Mouse (Mus musculus): ENCODE results near the gene Stpg4.

- no peak for TF ChIP-seq CTCF (IDR thresholded peaks at IDR 0.05; ENCODE audit: extremely low read depth, insufficient read depth, insufficient read length, insufficient replicate concordance)
- TF ChIP-seq POLR2A (IDR thresholded peaks at IDR 0.05; ENCODE audit: low read depth, low read length), result no peak
Measured at GRCm38 (mm10) chr17:87372189-87372588, 55.4 kb downstream of the Stpg4 start.

All from spleen, adult 2 months (tissue).